Mouse (Mus musculus): Measurements from ENCODE around the gene Mcat. TPM values are rescaled to one million over a fixed set of nuclear protein-coding genes. Genes with fewer than 3 reads are reported as not detected.

Gene Mcat
- polyA plus RNA-seq, 1 experiment from 2014 or later, result 38.1 TPM

- no peak overlapping the region for H3K9ac ChIP-seq
- no peaks in the 10 kb centered on the region for H3K27me3 ChIP-seq
- H3K4me2 ChIP-seq (replicated peaks), result no peak overlapping the region
- 0 out of 2 replicates have a peak, but pooled peaks cover 5% of the 10 kb centered on the region for H3K4me1 ChIP-seq
- H3K4me3 ChIP-seq (replicated peaks), result no peak overlapping the region
- H3K9me3 ChIP-seq (replicated peaks), result no peaks in the 10 kb centered on the region
- no peak for ATAC-seq (ENCODE audit: insufficient number of reproducible peaks, low FRiP score, low TSS enrichment, low read depth)
- no peaks in the 10 kb centered on the region for H3K36me3 ChIP-seq
- no peak overlapping the region for H3K27ac ChIP-seq (replicated peaks)
- WGBS, result 53% methylated on average over 17 of the region's 17 CpGs
Measured at GRCm38 (mm10) chr15:83534960-83535889, 28.4 kb downstream of the Mcat start.

DNA sequence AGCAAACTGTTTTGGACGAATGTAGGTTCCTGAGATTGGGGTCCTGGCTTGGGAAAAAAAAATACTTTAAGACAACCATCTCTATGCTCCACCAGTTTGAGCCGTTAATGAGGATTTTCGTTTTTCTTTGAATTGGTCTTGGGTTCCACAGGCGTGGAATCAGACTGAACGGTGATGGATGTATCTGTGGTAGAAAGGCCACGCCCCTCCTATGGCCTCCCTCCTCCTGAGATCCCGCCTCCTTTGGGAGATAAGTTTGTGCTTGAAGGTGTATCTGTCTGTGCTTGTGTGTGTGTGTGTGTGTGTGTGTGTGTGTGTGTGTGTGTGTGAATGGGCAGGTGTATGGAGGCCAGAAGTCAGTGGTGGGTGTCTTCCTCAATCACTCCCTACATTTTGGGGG, 31.0 kb downstream of the Mcat start:
- H3K9ac ChIP-seq, result no peak overlapping the region
- H3K9me3 ChIP-seq (replicated peaks), result no peaks in the 10 kb centered on the region
- WGBS, result 78% methylated on average over 7 of the region's 7 CpGs

GRCm38 (mm10) chr15:83531961-83532469, 31.6 kb downstream of the Mcat start:
- H3K4me2 ChIP-seq (replicated peaks), result no peak overlapping the region

More for the DNA sequence above, 31.0 kb downstream of the Mcat start:
- H3K4me1 ChIP-seq, result 0 out of 2 replicates have a peak, but pooled peaks cover 5% of the 10 kb centered on the region
- peaks cover 16% of the 10 kb centered on the region for H3K27me3 ChIP-seq
- H3K27ac ChIP-seq (replicated peaks), result no peak overlapping the region
- no peak overlapping the region for H3K4me3 ChIP-seq (replicated peaks)
- ATAC-seq (ENCODE audit: insufficient number of reproducible peaks, low FRiP score, low TSS enrichment, low read depth), result no peak
- no peak overlapping the region for H3K4me2 ChIP-seq (replicated peaks)
- H3K36me3 ChIP-seq, result no peaks in the 10 kb centered on the region

GRCm38 (mm10) chr15:83530688-83531087, 32.9 kb downstream of the Mcat start:
- Histone ChIP-seq H3K9ac (no peak overlapping the region), H3K4me3 (replicated peaks) (no peak overlapping the region), H3K27ac (replicated peaks) (peak overlapping the region; percentile 44; the same call in 1 of the 2 replicates), H3K4me2 (replicated peaks) (no peak overlapping the region), H3K27me3 (peaks cover 35% of the 10 kb centered on the region), H3K4me1 (peaks cover 21% of the 10 kb centered on the region), H3K36me3 (no peaks in the 10 kb centered on the region), H3K9me3 (replicated peaks) (no peaks in the 10 kb centered on the region)
- no peak for ATAC-seq (ENCODE audit: insufficient number of reproducible peaks, low FRiP score, low TSS enrichment, low read depth)
- WGBS, result 72% methylated on average over 6 of the region's 6 CpGs

More at GRCm38 (mm10) chr15:83531961-83532469, 31.6 kb downstream of the Mcat start:
- no peak for ATAC-seq (ENCODE audit: insufficient number of reproducible peaks, low FRiP score, low TSS enrichment, low read depth)
- no peak overlapping the region for H3K9ac ChIP-seq
- peaks cover 9% of the 10 kb centered on the region for H3K4me1 ChIP-seq
- no peaks in the 10 kb centered on the region for H3K9me3 ChIP-seq (replicated peaks)
- H3K36me3 ChIP-seq, result no peaks in the 10 kb centered on the region
- WGBS, result 81% methylated on average over 5 of the region's 5 CpGs
- H3K27ac ChIP-seq (replicated peaks), result no peak overlapping the region
- peaks cover 22% of the 10 kb centered on the region for H3K27me3 ChIP-seq
- no peak overlapping the region for H3K4me3 ChIP-seq (replicated peaks)

- no peaks in the 10 kb centered on the region for H3K36me3 ChIP-seq
- peaks cover 20% of the 10 kb centered on the region for H3K4me1 ChIP-seq
- ATAC-seq (ENCODE audit: insufficient number of reproducible peaks, low FRiP score, low TSS enrichment, low read depth), result no peak
- no peak overlapping the region for H3K4me2 ChIP-seq (replicated peaks)
- WGBS, result 58% methylated on average over 9 of the region's 9 CpGs
- peak overlapping the region; percentile 44; the same call in 1 of the 2 replicates for H3K27ac ChIP-seq (replicated peaks)
- no peak overlapping the region for H3K4me3 ChIP-seq (replicated peaks)
- H3K9me3 ChIP-seq (replicated peaks), result no peaks in the 10 kb centered on the region
- no peak overlapping the region for H3K9ac ChIP-seq
- H3K27me3 ChIP-seq, result peaks cover 40% of the 10 kb centered on the region
Measured at GRCm38 (mm10) chr15:83530233-83530632, 33.4 kb downstream of the Mcat start.

DNA sequence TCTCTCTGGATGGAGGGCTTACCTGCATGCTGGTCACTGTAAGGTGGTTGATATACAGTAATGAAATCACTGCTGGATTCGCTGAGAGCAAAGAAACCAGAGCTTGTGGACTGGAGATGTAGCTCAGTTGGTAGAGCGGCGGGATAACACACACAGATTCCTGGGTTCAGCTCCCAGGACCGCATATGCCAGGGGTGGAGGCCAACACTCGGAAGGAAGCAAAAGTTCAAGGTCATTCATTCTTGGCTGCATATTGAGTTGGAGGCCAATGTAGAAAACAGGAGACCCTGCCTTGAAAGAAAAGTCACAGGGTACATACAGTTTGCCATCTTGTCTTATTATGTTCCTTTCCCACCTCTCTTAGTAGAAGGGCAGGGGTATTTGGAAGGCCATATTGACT, 33.8 kb downstream of the Mcat start:
- Histone ChIP-seq H3K9me3 (replicated peaks) (no peaks in the 10 kb centered on the region), H3K9ac (no peak overlapping the region), H3K27me3 (peaks cover 45% of the 10 kb centered on the region), H3K4me3 (replicated peaks) (no peak overlapping the region), H3K4me2 (replicated peaks) (no peak overlapping the region), H3K36me3 (no peaks in the 10 kb centered on the region), H3K4me1 (peaks cover 16% of the 10 kb centered on the region), H3K27ac (replicated peaks) (no peak overlapping the region)
- WGBS, result 78% methylated on average over 5 of the region's 5 CpGs
- no peak for ATAC-seq (ENCODE audit: insufficient number of reproducible peaks, low FRiP score, low TSS enrichment, low read depth)

- no peak for ATAC-seq (ENCODE audit: insufficient number of reproducible peaks, low FRiP score, low TSS enrichment, low read depth)
- H3K9ac ChIP-seq, result no peak overlapping the region
- no peaks in the 10 kb centered on the region for H3K9me3 ChIP-seq (replicated peaks)
- H3K36me3 ChIP-seq, result no peaks in the 10 kb centered on the region
- H3K27me3 ChIP-seq, result peaks cover 53% of the 10 kb centered on the region
- peaks cover 16% of the 10 kb centered on the region for H3K4me1 ChIP-seq
- H3K4me2 ChIP-seq (replicated peaks), result no peak overlapping the region
- WGBS, result 72% methylated on average over 4 of the region's 4 CpGs
- no peak overlapping the region for H3K4me3 ChIP-seq (replicated peaks)
- H3K27ac ChIP-seq (replicated peaks), result no peak overlapping the region
Measured at GRCm38 (mm10) chr15:83528892-83529291, 34.7 kb downstream of the Mcat start.

GRCm38 (mm10) chr15:83527747-83528146, 35.8 kb downstream of the Mcat start:
- peak overlapping the region; percentile 92 for H3K4me2 ChIP-seq (replicated peaks)
- H3K27ac ChIP-seq (replicated peaks), result no peak overlapping the region
- no peaks in the 10 kb centered on the region for H3K36me3 ChIP-seq
- WGBS, result 55% methylated on average over 2 of the region's 2 CpGs
- peaks cover 16% of the 10 kb centered on the region for H3K4me1 ChIP-seq
- H3K9ac ChIP-seq, result no peak overlapping the region
- ATAC-seq (ENCODE audit: insufficient number of reproducible peaks, low FRiP score, low TSS enrichment, low read depth), result no peak
- H3K4me3 ChIP-seq (replicated peaks), result no peak overlapping the region
- peaks cover 57% of the 10 kb centered on the region for H3K27me3 ChIP-seq
- H3K9me3 ChIP-seq (replicated peaks), result no peaks in the 10 kb centered on the region

DNA sequence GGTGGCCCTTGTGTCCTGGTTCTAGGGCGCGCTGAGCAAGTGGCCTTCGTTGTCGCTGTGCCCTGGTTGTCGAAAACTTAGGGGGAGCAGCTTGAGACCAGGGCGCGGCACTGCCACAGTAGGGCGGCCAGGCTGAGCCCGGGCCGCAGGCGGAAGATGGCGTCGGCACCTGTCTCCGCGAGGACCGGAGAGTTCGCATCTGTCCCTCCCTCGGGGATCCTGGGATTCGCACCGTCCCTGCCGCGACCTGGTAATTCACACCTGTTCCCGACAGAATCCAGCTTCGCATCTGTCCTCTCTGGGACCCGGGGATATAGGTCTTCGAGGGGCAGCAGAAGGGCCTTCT, 36.5 kb downstream of the Mcat start:
- Histone ChIP-seq H3K27ac (replicated peaks) (no peak overlapping the region), H3K9me3 (replicated peaks) (no peaks in the 10 kb centered on the region), H3K27me3 (peaks cover 57% of the 10 kb centered on the region), H3K4me2 (replicated peaks) (peak overlapping the region; percentile 92), H3K9ac (peak overlapping the region; percentile 37), H3K4me3 (replicated peaks) (peak overlapping the region; percentile 46), H3K4me1 (peaks cover 16% of the 10 kb centered on the region), H3K36me3 (no peaks in the 10 kb centered on the region)
- WGBS, result 2% methylated on average over 26 of the region's 26 CpGs
- ATAC-seq (ENCODE audit: insufficient number of reproducible peaks, low FRiP score, low TSS enrichment, low read depth), result no peak

- Histone ChIP-seq H3K9ac (peak within 1 kb of the TSS; percentile 37), H3K9me3 (replicated peaks) (no peaks in the 10 kb centered on the region), H3K4me3 (replicated peaks) (peak within 1 kb of the TSS; percentile 46), H3K27ac (replicated peaks) (no peak within 1 kb of the TSS), H3K27me3 (peaks cover 57% of the 10 kb centered on the region), H3K4me1 (peaks cover 16% of the 10 kb centered on the region), H3K36me3 (no peaks in the 10 kb centered on the region), H3K4me2 (replicated peaks) (peak within 1 kb of the TSS; percentile 92)
- WGBS, result under 1% methylated on average over 45 of the region's 45 CpGs
- ATAC-seq (ENCODE audit: insufficient number of reproducible peaks, low FRiP score, low TSS enrichment, low read depth), result no peak
Measured at GRCm38 (mm10) chr15:83526424-83527091, 37.0 kb downstream of the Mcat start, which contains the start of gene Bik. Gene Bik (plus strand): TSS chr15:83526862.

GRCm38 (mm10) chr15:83524333-83524729, 39.3 kb downstream of the Mcat start:
- Histone ChIP-seq H3K27ac (replicated peaks) (no peak overlapping the region), H3K36me3 (no peaks in the 10 kb centered on the region), H3K4me1 (peaks cover 16% of the 10 kb centered on the region), H3K9ac (no peak overlapping the region), H3K27me3 (peaks cover 52% of the 10 kb centered on the region), H3K9me3 (replicated peaks) (no peaks in the 10 kb centered on the region), H3K4me3 (replicated peaks) (no peak overlapping the region), H3K4me2 (replicated peaks) (no peak overlapping the region)
- ATAC-seq (ENCODE audit: insufficient number of reproducible peaks, low FRiP score, low TSS enrichment, low read depth), result no peak
- 85% methylated on average over 3 of the region's 3 CpGs for WGBS
